Mouse (Mus musculus): ENCODE data around the gene Ipcef1. TPM values are rescaled to one million over a fixed set of nuclear protein-coding genes. Genes with fewer than 3 reads are reported as not detected.
A peak's percentile ranks its signal among the peaks of the same experiment; 100 is the strongest.
"Not testable (repeated sequence)": the region's sequence is repeated elsewhere in the genome, so short reads cannot be mapped to it uniquely, and the experiment has no call there.

Gene Ipcef1
- total RNA-seq, 1 experiment from 2014 or later: 20.3 TPM

- ATAC-seq (replicated peaks; ENCODE audit: insufficient number of reproducible peaks, low FRiP score, low TSS enrichment, poor library complexity, severe bottlenecking): no peak
Observed at GRCm38 (mm10) chr10:7043896-7044295, 8.4 kb downstream of the Ipcef1 start.

- peak; percentile 59; the same call in 1 of the 2 replicates for ATAC-seq (replicated peaks; ENCODE audit: insufficient number of reproducible peaks, low FRiP score, low TSS enrichment, poor library complexity, severe bottlenecking)
Observed at GRCm38 (mm10) chr10:7041032-7041431, 11.2 kb downstream of the Ipcef1 start.

DNA sequence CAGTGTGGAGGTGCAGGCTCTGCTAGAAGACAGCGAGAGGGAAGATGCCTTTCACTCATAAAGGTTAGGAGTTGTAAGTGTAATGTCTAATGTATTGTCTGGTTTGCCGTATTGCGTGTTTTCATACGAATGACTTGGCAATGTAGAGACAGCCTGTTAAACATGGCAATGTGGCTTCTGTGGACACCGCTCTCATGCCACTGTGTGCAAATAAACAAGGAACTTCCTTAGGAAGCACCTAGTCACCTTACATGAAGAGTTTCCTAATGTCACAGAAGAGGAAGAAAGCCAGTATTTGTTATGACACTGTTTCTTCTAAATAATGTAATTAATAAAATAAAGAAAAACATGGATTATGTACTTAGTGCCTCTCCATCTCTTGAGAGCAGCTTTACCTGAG lies 15.1 kb downstream of the Ipcef1 start:
- peak; percentile 48; the same call in 1 of the 2 replicates for ATAC-seq (replicated peaks; ENCODE audit: insufficient number of reproducible peaks, low FRiP score, low TSS enrichment, poor library complexity, severe bottlenecking)

- ATAC-seq (replicated peaks; ENCODE audit: insufficient number of reproducible peaks, low FRiP score, low TSS enrichment, poor library complexity, severe bottlenecking): no peak
Observed at GRCm38 (mm10) chr10:7035547-7035946, 16.7 kb downstream of the Ipcef1 start.

DNA sequence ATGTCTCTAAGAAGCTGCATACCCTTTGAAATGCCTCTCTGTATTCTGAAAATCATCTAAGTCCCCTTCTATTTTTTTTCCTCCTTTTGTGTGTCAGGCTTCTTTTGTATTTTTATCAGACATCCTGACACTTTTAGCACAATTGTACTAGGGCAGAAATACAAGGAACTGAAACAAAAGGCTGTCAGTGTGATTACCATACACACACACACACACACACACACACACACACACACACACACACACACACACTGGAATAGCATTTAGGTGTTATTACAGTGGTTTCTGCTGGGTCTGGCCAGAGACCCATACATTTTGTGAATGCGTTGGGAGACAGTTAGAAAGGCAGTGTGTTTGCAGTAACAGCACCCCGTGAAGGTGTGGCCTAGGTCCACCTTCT lies 18.8 kb downstream of the Ipcef1 start:
- no peak for ATAC-seq (replicated peaks; ENCODE audit: insufficient number of reproducible peaks, low FRiP score, low TSS enrichment, poor library complexity, severe bottlenecking)

DNA sequence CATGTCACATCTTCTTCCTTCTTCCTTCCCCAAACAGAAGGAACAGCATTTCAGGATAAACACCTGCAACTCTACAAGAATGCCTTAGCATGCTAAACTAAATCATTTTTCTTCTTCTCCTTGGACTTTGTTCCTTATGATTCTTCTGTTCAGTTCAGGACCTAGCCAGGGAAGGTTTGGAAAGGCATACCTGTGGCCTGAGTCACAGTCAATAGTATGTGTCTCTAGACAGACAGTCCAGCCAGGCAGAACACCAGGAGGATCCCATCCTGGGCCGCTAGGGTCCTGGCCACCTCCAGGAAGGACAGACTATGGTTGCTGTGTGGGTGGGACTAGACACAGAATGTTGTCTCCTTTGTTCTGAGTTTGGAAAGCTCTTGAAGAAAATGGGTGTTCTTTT lies 27.2 kb downstream of the Ipcef1 start:
- ATAC-seq (replicated peaks; ENCODE audit: insufficient number of reproducible peaks, low FRiP score, low TSS enrichment, poor library complexity, severe bottlenecking): no peak

- no peak for ATAC-seq (replicated peaks; ENCODE audit: insufficient number of reproducible peaks, low FRiP score, low TSS enrichment, poor library complexity, severe bottlenecking)
Observed at GRCm38 (mm10) chr10:7020551-7020950, 31.7 kb downstream of the Ipcef1 start.

GRCm38 (mm10) chr10:7019781-7020386 lies 32.4 kb downstream of the Ipcef1 start:
- no peak for ATAC-seq (replicated peaks; ENCODE audit: insufficient number of reproducible peaks, low FRiP score, low TSS enrichment, poor library complexity, severe bottlenecking)

DNA sequence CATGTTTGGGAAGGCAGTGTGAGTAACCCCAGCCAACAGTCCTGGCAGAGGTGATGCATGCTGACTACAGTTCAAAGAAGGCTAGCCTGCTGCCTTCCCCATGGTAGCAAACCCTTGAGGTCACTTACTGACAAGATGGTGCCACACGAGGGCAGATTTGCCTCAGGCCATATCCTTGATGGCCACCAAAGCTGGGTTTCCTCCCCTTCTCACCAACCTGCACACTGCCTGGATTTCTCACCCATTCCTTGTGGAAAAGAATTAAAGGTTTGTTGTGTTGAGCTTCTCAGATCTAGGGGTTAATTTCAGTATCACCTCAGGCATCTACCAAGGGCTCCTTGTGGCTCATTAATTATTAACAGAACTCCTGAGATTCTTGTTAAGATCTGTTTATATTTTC lies 37.1 kb downstream of the Ipcef1 start:
- no peak for ATAC-seq (replicated peaks; ENCODE audit: insufficient number of reproducible peaks, low FRiP score, low TSS enrichment, poor library complexity, severe bottlenecking)

- ATAC-seq (replicated peaks; ENCODE audit: insufficient number of reproducible peaks, low FRiP score, low TSS enrichment, poor library complexity, severe bottlenecking): no peak
Observed at GRCm38 (mm10) chr10:7010543-7010942, 41.7 kb downstream of the Ipcef1 start.

DNA sequence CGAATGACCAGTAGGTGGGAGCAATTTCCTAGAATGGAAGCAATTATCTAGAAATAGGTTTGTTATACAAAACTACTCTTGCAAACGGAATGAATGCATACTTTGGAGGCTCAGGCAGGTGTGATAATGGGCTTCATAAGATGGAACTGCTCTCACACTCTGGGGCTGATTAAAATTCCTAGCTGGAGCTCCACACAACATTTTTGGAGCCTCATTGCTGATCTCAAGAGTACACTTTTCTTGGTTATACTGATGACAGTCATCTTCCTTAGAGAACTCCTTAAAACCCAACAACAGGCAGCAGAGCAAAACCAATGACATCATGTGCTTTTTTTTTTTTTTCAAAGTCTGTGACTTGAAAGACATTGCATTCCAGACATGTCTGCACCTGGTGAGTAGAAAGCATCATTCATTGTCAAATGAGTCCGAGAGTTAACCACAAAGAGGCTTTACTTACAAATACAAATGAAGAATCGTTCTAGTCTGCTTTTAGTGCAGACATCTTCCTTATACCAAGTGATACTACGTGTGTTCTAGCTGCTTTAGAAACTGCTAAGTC lies 47.2 kb downstream of the Ipcef1 start:
- ATAC-seq (replicated peaks; ENCODE audit: insufficient number of reproducible peaks, low FRiP score, low TSS enrichment, poor library complexity, severe bottlenecking): no peak

DNA sequence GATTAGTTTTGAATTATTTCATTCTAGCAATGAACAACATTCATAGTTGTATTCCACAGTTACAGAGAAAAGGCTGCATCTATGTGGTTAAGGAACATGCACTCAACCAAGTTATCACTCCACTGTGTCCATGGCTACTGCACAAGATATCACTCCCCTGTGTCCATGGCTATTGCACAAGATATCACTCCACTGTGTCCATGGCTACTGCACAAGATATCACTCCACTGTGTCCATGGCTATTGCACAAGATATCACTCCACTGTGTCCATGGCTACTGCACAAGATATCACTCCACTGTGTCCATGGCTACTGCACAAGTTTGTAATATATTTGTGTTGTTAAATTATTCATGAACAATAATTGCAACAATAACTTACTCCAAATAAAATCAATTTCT lies 48.4 kb downstream of the Ipcef1 start:
- not testable (repeated sequence) for ATAC-seq (replicated peaks; ENCODE audit: insufficient number of reproducible peaks, low FRiP score, low TSS enrichment, poor library complexity, severe bottlenecking)

- ATAC-seq (replicated peaks; ENCODE audit: insufficient number of reproducible peaks, low FRiP score, low TSS enrichment, poor library complexity, severe bottlenecking): no peak
Observed at GRCm38 (mm10) chr10:6999355-6999754, 52.9 kb downstream of the Ipcef1 start.

- ATAC-seq (replicated peaks; ENCODE audit: insufficient number of reproducible peaks, low FRiP score, low TSS enrichment, poor library complexity, severe bottlenecking): no peak
Observed at GRCm38 (mm10) chr10:6998576-6999250, 53.6 kb downstream of the Ipcef1 start.

- ATAC-seq (replicated peaks; ENCODE audit: insufficient number of reproducible peaks, low FRiP score, low TSS enrichment, poor library complexity, severe bottlenecking): no peak
Observed at GRCm38 (mm10) chr10:6996895-6997294, 55.4 kb downstream of the Ipcef1 start.

GRCm38 (mm10) chr10:6988555-6988954 lies 63.7 kb downstream of the Ipcef1 start:
- ATAC-seq (replicated peaks; ENCODE audit: insufficient number of reproducible peaks, low FRiP score, low TSS enrichment, poor library complexity, severe bottlenecking): peak; percentile 34

GRCm38 (mm10) chr10:6987399-6988098 lies 64.7 kb downstream of the Ipcef1 start:
- ATAC-seq (replicated peaks; ENCODE audit: insufficient number of reproducible peaks, low FRiP score, low TSS enrichment, poor library complexity, severe bottlenecking): no peak

- 0 out of 2 replicates have a peak, but pooled peaks have one; percentile 40 for ATAC-seq (replicated peaks; ENCODE audit: insufficient number of reproducible peaks, low FRiP score, low TSS enrichment, poor library complexity, severe bottlenecking)
Observed at GRCm38 (mm10) chr10:6986246-6986645, 66.0 kb downstream of the Ipcef1 start.

DNA sequence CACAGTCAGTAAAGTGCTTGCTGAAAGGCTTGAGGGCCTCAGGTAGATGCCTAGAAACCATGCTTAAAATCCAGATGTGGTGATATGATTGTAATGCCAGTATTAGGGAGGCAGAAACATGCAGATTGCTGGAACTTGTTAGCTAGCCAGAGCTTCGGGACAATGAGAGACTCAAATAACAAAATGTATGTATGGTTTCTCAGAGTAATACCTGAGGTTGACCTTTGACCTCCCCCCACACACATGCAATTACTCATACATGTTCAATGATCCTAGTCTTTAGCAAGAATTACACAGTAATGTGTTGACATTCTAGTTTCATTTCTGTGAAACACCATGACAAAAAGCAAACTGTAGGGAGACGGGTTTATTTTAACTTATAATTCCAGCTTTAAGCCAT lies 68.8 kb downstream of the Ipcef1 start:
- ATAC-seq (replicated peaks; ENCODE audit: insufficient number of reproducible peaks, low FRiP score, low TSS enrichment, poor library complexity, severe bottlenecking): no peak

GRCm38 (mm10) chr10:6982751-6983151 lies 69.5 kb downstream of the Ipcef1 start:
- peak; percentile 69 for ATAC-seq (replicated peaks; ENCODE audit: insufficient number of reproducible peaks, low FRiP score, low TSS enrichment, poor library complexity, severe bottlenecking)
